Mouse (Mus musculus): Measurements from ENCODE around the gene Itpk1. TPM values are rescaled to one million over a fixed set of nuclear protein-coding genes. Genes with fewer than 3 reads are reported as not detected.

The Itpk1 gene
- total RNA-seq, 2 experiments from 2014 or later: 0.98 TPM; not detected in 1

GRCm38 (mm10) chr12:102672176-102672575 lies 32.6 kb downstream of the Itpk1 start:
- no peak for ATAC-seq (replicated peaks; ENCODE audit: low FRiP score, poor library complexity, severe bottlenecking)

GRCm38 (mm10) chr12:102670848-102671247 lies 33.9 kb downstream of the Itpk1 start:
- ATAC-seq (replicated peaks; ENCODE audit: low FRiP score, poor library complexity, severe bottlenecking): no peak

GRCm38 (mm10) chr12:102665465-102666202 lies 39.1 kb downstream of the Itpk1 start:
- no peak for ATAC-seq (replicated peaks; ENCODE audit: low FRiP score, poor library complexity, severe bottlenecking)

- ATAC-seq (replicated peaks; ENCODE audit: low FRiP score, poor library complexity, severe bottlenecking): no peak
Measured at GRCm38 (mm10) chr12:102664052-102664448, 40.7 kb downstream of the Itpk1 start.

- no peak for ATAC-seq (replicated peaks; ENCODE audit: low FRiP score, poor library complexity, severe bottlenecking)
Measured at GRCm38 (mm10) chr12:102663349-102664051, 41.2 kb downstream of the Itpk1 start.

- ATAC-seq (replicated peaks; ENCODE audit: low FRiP score, poor library complexity, severe bottlenecking): no peak
Measured at GRCm38 (mm10) chr12:102661772-102662171, 43.0 kb downstream of the Itpk1 start.

- no peak for ATAC-seq (replicated peaks; ENCODE audit: low FRiP score, poor library complexity, severe bottlenecking)
Measured at GRCm38 (mm10) chr12:102660906-102661651, 43.7 kb downstream of the Itpk1 start.

- no peak for ATAC-seq (replicated peaks; ENCODE audit: low FRiP score, poor library complexity, severe bottlenecking)
Measured at GRCm38 (mm10) chr12:102653003-102653402, 51.7 kb downstream of the Itpk1 start.

- no peak for ATAC-seq (replicated peaks; ENCODE audit: low FRiP score, poor library complexity, severe bottlenecking)
Measured at GRCm38 (mm10) chr12:102652420-102652819, 52.3 kb downstream of the Itpk1 start.

GRCm38 (mm10) chr12:102651871-102652270 lies 52.9 kb downstream of the Itpk1 start:
- no peak for ATAC-seq (replicated peaks; ENCODE audit: low FRiP score, poor library complexity, severe bottlenecking)

- ATAC-seq (replicated peaks; ENCODE audit: low FRiP score, poor library complexity, severe bottlenecking): no peak
Measured at GRCm38 (mm10) chr12:102651401-102651800, 53.3 kb downstream of the Itpk1 start.

- ATAC-seq (replicated peaks; ENCODE audit: low FRiP score, poor library complexity, severe bottlenecking): no peak
Measured at GRCm38 (mm10) chr12:102650649-102651048, 54.1 kb downstream of the Itpk1 start.

- no peak for ATAC-seq (replicated peaks; ENCODE audit: low FRiP score, poor library complexity, severe bottlenecking)
Measured at GRCm38 (mm10) chr12:102647839-102648564, 56.7 kb downstream of the Itpk1 start.

- no peak for ATAC-seq (replicated peaks; ENCODE audit: low FRiP score, poor library complexity, severe bottlenecking)
Measured at GRCm38 (mm10) chr12:102646586-102647260, 58.0 kb downstream of the Itpk1 start.

GRCm38 (mm10) chr12:102645911-102646585 lies 58.7 kb downstream of the Itpk1 start:
- no peak for ATAC-seq (replicated peaks; ENCODE audit: low FRiP score, poor library complexity, severe bottlenecking)

GRCm38 (mm10) chr12:102643316-102643715 lies 61.4 kb downstream of the Itpk1 start:
- no peak for ATAC-seq (replicated peaks; ENCODE audit: low FRiP score, poor library complexity, severe bottlenecking)

- ATAC-seq (replicated peaks; ENCODE audit: low FRiP score, poor library complexity, severe bottlenecking): no peak
Measured at GRCm38 (mm10) chr12:102640436-102641163, 64.1 kb downstream of the Itpk1 start.

GRCm38 (mm10) chr12:102638878-102639277 lies 65.9 kb downstream of the Itpk1 start:
- ATAC-seq (replicated peaks; ENCODE audit: low FRiP score, poor library complexity, severe bottlenecking): no peak

Measured in erythroid progenitor cell, adult 5-6 weeks (primary cell).